Mouse (Mus musculus) ES-E14 (cell line): ENCODE data around the gene Fam43a.

Experiments
- CHD2 ChIP-seq: IDR thresholded peaks from 2 replicates; pipeline ENCODE4 v1.6.1; 2014; ENCODE audit warnings: mild to moderate bottlenecking, low read depth, low read length, inconsistent platforms
- HCFC1 ChIP-seq: IDR thresholded peaks from 2 replicates; pipeline ENCODE4 v1.6.1; 2012; ENCODE audit warnings: low read length, inconsistent platforms, borderline replicate concordance; ENCODE audit not compliant: insufficient read depth
- MAFK ChIP-seq: IDR thresholded peaks from 2 replicates; pipeline ENCODE4 v1.6.1; 2014; ENCODE audit warnings: mild to moderate bottlenecking, low read depth, low read length, inconsistent platforms; ENCODE audit not compliant: insufficient read depth

- TF ChIP-seq HCFC1 (no peak), MAFK (no peak), CHD2 (no peak)
Observed at GRCm38 (mm10) chr16:30572239-30572638, 27.3 kb upstream of the Fam43a start.
